Mouse (Mus musculus): ENCODE results near the gene Gm20532.

Gene Gm20532

GRCm38 (mm10) chr2:26622984-26623383 lies 36.5 kb downstream of the Gm20532 start:
- DNase-seq (ENCODE audit: low spot score in 2 of 2) = no peak

- DNase-seq (ENCODE audit: low spot score in 2 of 2) = no peak
These were observed 39.0 kb downstream of the Gm20532 start for GRCm38 (mm10) chr2:26625419-26625818.

GRCm38 (mm10) chr2:26626081-26626480 lies 39.6 kb downstream of the Gm20532 start:
- no peak for DNase-seq (ENCODE audit: low spot score in 2 of 2)

- DNase-seq (ENCODE audit: low spot score in 2 of 2) = peak; percentile 94 to 95
These were observed 41.7 kb downstream of the Gm20532 start, which contains the start of gene Fam69b for GRCm38 (mm10) chr2:26627921-26628739. Fam69b (plus strand) TSS chr2:26628457.

- DNase-seq (ENCODE audit: low spot score in 2 of 2) = peak in 1 of 2 experiments; percentile 49
These were observed 42.5 kb downstream of the Gm20532 start for GRCm38 (mm10) chr2:26628792-26629437.

- no peak for DNase-seq (ENCODE audit: low spot score in 2 of 2)
These were observed 46.3 kb downstream of the Gm20532 start for GRCm38 (mm10) chr2:26632541-26633395.

- no peak for DNase-seq (ENCODE audit: low spot score in 2 of 2)
These were observed 47.6 kb downstream of the Gm20532 start for GRCm38 (mm10) chr2:26633953-26634530.

GRCm38 (mm10) chr2:26634629-26635488 lies 48.4 kb downstream of the Gm20532 start:
- no peak for DNase-seq (ENCODE audit: low spot score in 2 of 2)

GRCm38 (mm10) chr2:26635489-26636324 lies 49.3 kb downstream of the Gm20532 start:
- no peak for DNase-seq (ENCODE audit: low spot score in 2 of 2)

GRCm38 (mm10) chr2:26636325-26636635 lies 49.8 kb downstream of the Gm20532 start:
- no peak for DNase-seq (ENCODE audit: low spot score in 2 of 2)

GRCm38 (mm10) chr2:26637316-26637932 lies 51.0 kb downstream of the Gm20532 start:
- no peak for DNase-seq (ENCODE audit: low spot score in 2 of 2)

GRCm38 (mm10) chr2:26638039-26638438 lies 51.6 kb downstream of the Gm20532 start:
- no peak for DNase-seq (ENCODE audit: low spot score in 2 of 2)

GRCm38 (mm10) chr2:26638572-26638971 lies 52.1 kb downstream of the Gm20532 start:
- DNase-seq (ENCODE audit: low spot score in 2 of 2) = no peak

- peak in 1 of 2 experiments; percentile 62 for DNase-seq (ENCODE audit: low spot score in 2 of 2)
These were observed 52.6 kb downstream of the Gm20532 start for GRCm38 (mm10) chr2:26639083-26639482.

- DNase-seq (ENCODE audit: low spot score in 2 of 2) = peak; percentile 98
These were observed 53.7 kb downstream of the Gm20532 start for GRCm38 (mm10) chr2:26639838-26640830.

GRCm38 (mm10) chr2:26641006-26641647 lies 54.7 kb downstream of the Gm20532 start:
- DNase-seq (ENCODE audit: low spot score in 2 of 2) = peak in 1 of 2 experiments; percentile 15

- peak in 1 of 2 experiments; percentile 20 for DNase-seq (ENCODE audit: low spot score in 2 of 2)
These were observed 57.5 kb downstream of the Gm20532 start for GRCm38 (mm10) chr2:26643942-26644341.
